Mouse (Mus musculus) neural tube, embryonic 11.5 days (tissue): ENCODE results near the gene Cep170. TPM values are rescaled to one million over a fixed set of nuclear protein-coding genes. Genes with fewer than 3 reads are reported as not detected.

Source experiments
- ATAC-seq: fragments of 200-750 bp; cut with Nextera tagmentation; 2 replicates; pipeline ENCODE4 v1.8.0; 2017; ENCODE audit warnings: moderate number of reproducible peaks, mild to moderate bottlenecking, moderate TSS enrichment, moderate library complexity; ENCODE audit not compliant: insufficient read depth, low FRiP score, low TSS enrichment
- DNase-seq: peaks from one replicate; pipeline ENCODE4 v3.0.0-alpha.2; 2015; ENCODE audit warnings: low spot score
- H3K27ac ChIP-seq: fragments of 300-500 bp; sonication (generic); 2 replicates; pipeline ENCODE4 v1.5.1; 2014; ENCODE audit warnings: low read depth, mild to moderate bottlenecking, low read length
- H3K27me3 ChIP-seq: fragments of 300-500 bp; sonication (generic); 2 replicates; pipeline ENCODE4 v1.6.1; 2014; ENCODE audit warnings: mild to moderate bottlenecking, low read length, mixed read lengths; ENCODE audit not compliant: control insufficient read depth, insufficient read depth
- H3K36me3 ChIP-seq: fragments of 300-500 bp; sonication (generic); 2 replicates; pipeline ENCODE4 v1.6.1; 2014; ENCODE audit warnings: mild to moderate bottlenecking, low read length, moderate library complexity, mixed read lengths; ENCODE audit not compliant: control insufficient read depth, insufficient read depth
- H3K4me1 ChIP-seq: fragments of 300-500 bp; sonication (generic); 2 replicates; pipeline ENCODE4 v1.6.1; 2014; ENCODE audit warnings: low read length, mixed read lengths; ENCODE audit not compliant: control insufficient read depth, insufficient read depth
- H3K4me2 ChIP-seq: fragments of 300-500 bp; sonication (generic); 2 replicates; pipeline ENCODE4 v1.6.1; 2014; ENCODE audit warnings: low read depth, mild to moderate bottlenecking, moderate library complexity
- H3K4me3 ChIP-seq: fragments of 300-500 bp; sonication (generic); 2 replicates; pipeline ENCODE4 v1.5.1; 2014; ENCODE audit warnings: low read depth, low read length
- H3K9ac ChIP-seq: fragments of 300-500 bp; sonication (generic); 2 replicates; pipeline ENCODE4 v1.6.1; 2014; ENCODE audit warnings: mild to moderate bottlenecking, low read length
- H3K9me3 ChIP-seq: fragments of 300-500 bp; sonication (generic); 2 replicates; pipeline ENCODE4 v1.6.1; 2016; ENCODE audit warnings: low read length; ENCODE audit not compliant: control insufficient read depth
- WGBS: fragments of 180-500 bp; shearing (Covaris S2); extraction: QIAGEN DNeasy Blood & Tissue Kit; methylation state at CpG from one replicate; pipeline ENCODE4 v1.1.7; 2014; 5-methylcytosine and 5-hydroxymethylcytosine counted together
- microRNA counts: library from miRNA; unstranded; fragments of <30 nt; microRNA quantifications from one replicate; lab custom pipeline; 2015
- microRNA-seq: library from miRNA; unstranded; fragments of <30 nt; microRNA quantifications from one replicate; pipeline ENCODE4, GENCODE M21; 2016
- polyA plus RNA-seq: library from polyadenylated mRNA; unstranded; fragments of >200 nt; fragmentation: Nextera tagmentation; extraction: Ambion mirVana; gene quantifications from 2 replicates; pipeline ENCODE4 v1.2.1, GENCODE M21; 2014

Cep170 gene
- polyA plus RNA-seq, 1 experiment from 2014 or later = 86.6 TPM

DNA sequence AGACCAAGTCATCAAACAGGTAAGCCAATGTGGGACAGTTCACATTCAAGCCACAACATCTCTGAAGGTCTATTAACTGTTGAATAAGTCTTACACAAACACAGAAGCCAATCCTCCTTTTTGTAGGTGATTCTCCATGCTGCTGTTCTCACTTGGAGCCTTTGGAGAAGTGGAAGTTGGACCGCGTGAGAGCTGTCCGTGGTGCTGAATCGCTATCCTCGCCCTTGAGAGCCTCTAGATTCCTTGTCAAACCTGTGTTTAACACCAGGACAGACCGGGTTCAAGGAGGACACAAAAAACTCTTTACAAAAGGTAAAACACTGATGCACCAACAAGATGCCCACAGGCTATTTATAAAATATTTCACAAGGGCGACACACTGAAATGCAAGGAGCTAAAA, 116.8 kb downstream of the Cep170 start:
- Histone ChIP-seq H3K27me3 (no peaks in the 10 kb centered on the region), H3K4me1 (no peaks in the 10 kb centered on the region), H3K9ac (no peak overlapping the region), H3K9me3 (no peaks in the 10 kb centered on the region), H3K36me3 (no peaks in the 10 kb centered on the region), H3K27ac (no peak overlapping the region), H3K4me2 (no peak overlapping the region), H3K4me3 (no peak overlapping the region)
- ATAC-seq = no peak
- DNase-seq = peak; percentile 76
- WGBS = 24% methylated on average over 7 of the region's 7 CpGs

DNA sequence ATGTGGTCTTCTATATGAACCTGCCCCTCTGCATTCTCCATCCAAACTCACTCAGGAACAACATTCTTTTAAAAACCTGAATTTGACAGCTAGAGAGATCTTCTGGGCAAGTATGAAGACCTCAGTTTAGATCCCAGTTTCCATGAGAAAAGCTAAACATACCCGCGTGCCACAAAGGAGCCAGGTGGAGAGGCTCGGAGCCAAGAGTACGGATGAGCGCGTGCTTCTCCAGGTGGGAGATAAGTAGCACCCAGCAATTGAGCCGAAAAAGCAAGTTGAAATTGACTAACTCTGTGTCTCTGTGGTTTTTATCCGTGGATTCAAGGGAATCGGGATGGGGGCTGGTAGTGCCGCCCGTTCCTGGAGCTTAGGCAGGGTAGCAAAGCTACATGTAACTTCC, 122.8 kb downstream of the Cep170 start:
- H3K4me3 ChIP-seq = no peak overlapping the region
- H3K4me2 ChIP-seq = no peak overlapping the region
- H3K4me1 ChIP-seq = no peaks in the 10 kb centered on the region
- DNase-seq = no peak
- no peaks in the 10 kb centered on the region for H3K27me3 ChIP-seq
- no peaks in the 10 kb centered on the region for H3K36me3 ChIP-seq
- H3K9me3 ChIP-seq = no peaks in the 10 kb centered on the region
- ATAC-seq = no peak
- H3K9ac ChIP-seq = no peak overlapping the region
- WGBS = 91% methylated on average over 11 of the region's 11 CpGs
- no peak overlapping the region for H3K27ac ChIP-seq

GRCm38 (mm10) chr1:176688251-176688880, 125.5 kb downstream of the Cep170 start:
- 90% methylated on average over 6 of the region's 6 CpGs for WGBS
- no peak overlapping the region for H3K9ac ChIP-seq
- ATAC-seq (no peak), DNase-seq (no peak)
- H3K9me3 ChIP-seq = no peaks in the 10 kb centered on the region
- no peak overlapping the region for H3K27ac ChIP-seq
- H3K4me1 ChIP-seq = no peaks in the 10 kb centered on the region
- no peaks in the 10 kb centered on the region for H3K36me3 ChIP-seq
- H3K4me2 ChIP-seq = no peak overlapping the region
- H3K4me3 ChIP-seq = no peak overlapping the region
- H3K27me3 ChIP-seq = no peaks in the 10 kb centered on the region

MicroRNAs encoded within 50 kb of the gene (microRNA counts, 519-probe panel; counts per million panel counts)
- microRNA mmu-miR-350 (lab: Ali Mortazavi, UCI) = 3,808 counts per million, percentile 73 among the panel's probes with 10 or more counts

Small RNA genes lying within 50 kb of the gene (microRNA-seq; reads per million reads assigned to microRNA genes)
- 495 reads per million, percentile 70 among the genes with 10 or more reads in this experiment for gene Mir350

Other genes starting within 250 kb of the Cep170 start
- gene Sdccag8, start 593 bp upstream of the Cep170 start, polyA plus RNA-seq = 19.2 and 22.8 TPM in 2 replicates